Mouse (Mus musculus) olfactory bulb, adult 2 months (tissue): ENCODE results near the gene Slc22a3.

ENCODE experiments used
- CTCF ChIP-seq: fragments of 200-500 bp; IDR thresholded peaks from 2 replicates; pipeline ENCODE4 v1.5.1; 2012; ENCODE audit warnings: low read depth, mild to moderate bottlenecking, low read length, moderate library complexity; ENCODE audit not compliant: insufficient read depth
- POLR2A ChIP-seq: fragments of 200-500 bp; IDR thresholded peaks from 2 replicates; pipeline ENCODE4 v1.6.1; 2012; ENCODE audit warnings: mild to moderate bottlenecking, low read depth, low read length, moderate library complexity; ENCODE audit not compliant: insufficient read depth

DNA sequence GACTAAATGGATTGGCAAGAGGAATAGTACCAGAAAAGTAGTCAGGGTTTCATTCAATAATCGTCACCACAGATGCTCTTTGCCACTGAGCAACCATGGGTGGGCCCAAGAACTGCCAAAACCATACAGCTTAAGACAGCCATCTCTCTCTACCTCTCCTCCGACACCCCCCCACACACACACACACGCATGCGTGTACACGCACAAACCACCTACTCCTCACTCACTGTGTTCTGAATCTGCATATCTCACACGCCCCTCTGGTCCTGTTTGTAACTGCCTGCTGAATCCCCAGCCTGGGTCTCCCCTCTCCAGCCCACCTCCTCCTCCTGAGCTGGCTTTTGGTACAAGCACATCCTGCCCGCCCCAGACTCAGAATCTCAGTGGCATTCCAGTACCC, 872 bp upstream of the Slc22a3 start:
- TF ChIP-seq POLR2A (no peak), CTCF (no peak)
